Mouse (Mus musculus): Measurements from ENCODE around the gene Cdk13. TPM values are rescaled to one million over a fixed set of nuclear protein-coding genes. Genes with fewer than 3 reads are reported as not detected.

Gene Cdk13
- polyA plus RNA-seq, 1 experiment = 46.5 TPM

- TF ChIP-seq CTCF (IDR thresholded peaks at IDR 0.05; ENCODE audit: low read depth, low read length) = no peak
- TF ChIP-seq POLR2A (IDR thresholded peaks at IDR 0.05; ENCODE audit: borderline replicate concordance, low read depth, low read length) = no peak
- Histone ChIP-seq H3K27ac (ENCODE audit: insufficient read depth, low read depth, low read length) (no peak overlapping the region), H3K4me3 (ENCODE audit: insufficient read depth, low read length) (no peak overlapping the region), H3K4me1 (ENCODE audit: control insufficient read depth, insufficient read depth, low read length) (peaks cover 4% of the 10 kb centered on the region)
Observed at GRCm38 (mm10) chr13:17773112-17773511, 31.8 kb downstream of the Cdk13 start.

GRCm38 (mm10) chr13:17772574-17772973 lies 32.3 kb downstream of the Cdk13 start:
- no peak overlapping the region for H3K4me3 ChIP-seq (ENCODE audit: insufficient read depth, low read length)
- TF ChIP-seq POLR2A (IDR thresholded peaks at IDR 0.05; ENCODE audit: borderline replicate concordance, low read depth, low read length) = no peak
- no peak for TF ChIP-seq CTCF (IDR thresholded peaks at IDR 0.05; ENCODE audit: low read depth, low read length)
- peaks cover 4% of the 10 kb centered on the region for H3K4me1 ChIP-seq (ENCODE audit: control insufficient read depth, insufficient read depth, low read length)
- H3K27ac ChIP-seq (ENCODE audit: insufficient read depth, low read depth, low read length) = no peak overlapping the region

DNA sequence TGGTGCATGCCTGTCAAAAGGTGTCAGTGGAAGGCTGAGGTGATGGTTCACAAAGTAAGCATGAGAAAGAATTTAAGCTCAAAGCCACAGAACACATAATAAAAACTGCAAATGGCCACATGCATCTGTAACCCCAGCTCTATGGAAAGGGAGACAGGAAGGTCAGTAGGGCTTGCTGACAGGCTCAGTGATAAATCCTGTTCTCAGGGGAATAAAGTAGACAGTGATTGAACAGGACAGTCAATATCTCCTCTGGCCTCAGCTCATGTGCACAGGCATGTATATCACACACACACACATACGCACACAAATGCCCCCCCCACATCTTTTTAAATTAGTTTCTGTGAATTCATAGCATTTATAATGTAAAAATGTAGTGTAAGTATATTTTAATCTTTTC lies 42.5 kb downstream of the Cdk13 start:
- Histone ChIP-seq H3K27ac (ENCODE audit: insufficient read depth, low read depth, low read length) (no peak overlapping the region), H3K4me3 (ENCODE audit: insufficient read depth, low read length) (no peak overlapping the region), H3K4me1 (ENCODE audit: control insufficient read depth, insufficient read depth, low read length) (peaks cover 2% of the 10 kb centered on the region; the same call in 1 of the 2 replicates)
- TF ChIP-seq POLR2A (IDR thresholded peaks at IDR 0.05; ENCODE audit: borderline replicate concordance, low read depth, low read length) (no peak), CTCF (IDR thresholded peaks at IDR 0.05; ENCODE audit: low read depth, low read length) (no peak)

- TF ChIP-seq POLR2A (IDR thresholded peaks at IDR 0.05; ENCODE audit: borderline replicate concordance, low read depth, low read length) = no peak
- TF ChIP-seq CTCF (IDR thresholded peaks at IDR 0.05; ENCODE audit: low read depth, low read length) = no peak
- Histone ChIP-seq H3K4me3 (ENCODE audit: insufficient read depth, low read length) (no peak overlapping the region), H3K27ac (ENCODE audit: insufficient read depth, low read depth, low read length) (no peak overlapping the region), H3K4me1 (ENCODE audit: control insufficient read depth, insufficient read depth, low read length) (peaks cover 5% of the 10 kb centered on the region; the same call in 1 of the 2 replicates)
Observed at GRCm38 (mm10) chr13:17754997-17755396, 49.9 kb downstream of the Cdk13 start.

- H3K4me1 ChIP-seq (ENCODE audit: control insufficient read depth, insufficient read depth, low read length) = no peaks in the 10 kb centered on the region
- H3K4me3 ChIP-seq (ENCODE audit: insufficient read depth, low read length) = no peak overlapping the region
- no peak overlapping the region for H3K27ac ChIP-seq (ENCODE audit: insufficient read depth, low read depth, low read length)
- TF ChIP-seq POLR2A (IDR thresholded peaks at IDR 0.05; ENCODE audit: borderline replicate concordance, low read depth, low read length) = no peak
- no peak for TF ChIP-seq CTCF (IDR thresholded peaks at IDR 0.05; ENCODE audit: low read depth, low read length)
Observed at GRCm38 (mm10) chr13:17728798-17729197, 76.1 kb downstream of the Cdk13 start.

DNA sequence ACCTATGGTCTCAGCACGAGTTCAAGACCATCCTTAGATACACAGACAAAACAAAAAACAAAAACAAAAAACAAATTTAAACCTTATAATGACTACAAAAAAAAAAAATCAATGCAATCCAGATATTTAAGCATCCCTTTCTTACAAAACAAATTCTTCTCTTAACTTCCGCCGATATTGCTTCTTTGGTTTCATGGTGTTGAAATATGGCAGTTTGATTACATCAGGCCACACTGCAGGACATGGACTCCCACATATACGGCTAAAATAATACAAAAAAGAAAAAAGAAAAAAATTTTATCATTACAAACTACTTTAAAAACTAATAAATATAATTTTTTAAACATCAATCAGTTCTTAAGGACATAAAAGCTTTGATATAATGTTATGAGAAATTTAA lies 77.0 kb downstream of the Cdk13 start:
- TF ChIP-seq CTCF (IDR thresholded peaks at IDR 0.05; ENCODE audit: low read depth, low read length) (no peak), POLR2A (IDR thresholded peaks at IDR 0.05; ENCODE audit: borderline replicate concordance, low read depth, low read length) (no peak)
- Histone ChIP-seq H3K4me1 (ENCODE audit: control insufficient read depth, insufficient read depth, low read length) (no peaks in the 10 kb centered on the region), H3K4me3 (ENCODE audit: insufficient read depth, low read length) (no peak overlapping the region), H3K27ac (ENCODE audit: insufficient read depth, low read depth, low read length) (no peak overlapping the region)

- Histone ChIP-seq H3K27ac (ENCODE audit: insufficient read depth, low read depth, low read length) (no peak overlapping the region), H3K4me3 (ENCODE audit: insufficient read depth, low read length) (no peak overlapping the region), H3K4me1 (ENCODE audit: control insufficient read depth, insufficient read depth, low read length) (no peaks in the 10 kb centered on the region)
- TF ChIP-seq CTCF (IDR thresholded peaks at IDR 0.05; ENCODE audit: low read depth, low read length) (no peak), POLR2A (IDR thresholded peaks at IDR 0.05; ENCODE audit: borderline replicate concordance, low read depth, low read length) (no peak)
Observed at GRCm38 (mm10) chr13:17717357-17717756, 87.5 kb downstream of the Cdk13 start.

DNA sequence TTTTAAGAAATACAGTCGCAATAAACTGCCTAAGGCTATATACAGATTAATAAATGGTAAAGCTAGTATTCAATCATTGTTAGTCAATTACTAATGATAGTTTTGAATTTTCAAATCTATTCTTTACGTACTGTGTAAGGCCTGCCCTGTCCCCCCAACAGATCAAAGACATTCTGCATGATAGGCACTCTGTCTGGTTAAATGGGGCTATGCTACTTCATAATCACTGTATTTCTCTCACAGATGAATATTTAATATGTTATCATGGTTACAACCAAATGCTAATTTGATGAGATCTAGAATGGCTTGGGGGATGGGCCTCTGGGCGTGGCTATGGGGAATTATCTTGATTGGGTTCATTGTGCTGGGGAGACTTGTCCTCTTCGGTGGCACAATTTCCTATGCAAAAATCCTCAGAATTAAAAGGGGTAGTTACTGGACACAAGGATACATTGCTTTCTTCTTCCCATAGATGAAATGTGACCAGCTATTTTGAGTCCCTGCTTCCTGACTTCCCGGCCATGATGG lies 96.0 kb downstream of the Cdk13 start:
- TF ChIP-seq POLR2A (IDR thresholded peaks at IDR 0.05; ENCODE audit: borderline replicate concordance, low read depth, low read length) = no peak
- TF ChIP-seq CTCF (IDR thresholded peaks at IDR 0.05; ENCODE audit: low read depth, low read length) = no peak

GRCm38 (mm10) chr13:17705188-17705826 lies 99.6 kb downstream of the Cdk13 start:
- no peak overlapping the region for H3K4me3 ChIP-seq (ENCODE audit: insufficient read depth, low read length)

More for the DNA sequence above, 96.0 kb downstream of the Cdk13 start:
- H3K27ac ChIP-seq (ENCODE audit: insufficient read depth, low read depth, low read length) = no peak overlapping the region
- no peak overlapping the region for H3K4me3 ChIP-seq (ENCODE audit: insufficient read depth, low read length)
- H3K4me1 ChIP-seq (ENCODE audit: control insufficient read depth, insufficient read depth, low read length) = 0 out of 2 replicates have a peak, but pooled peaks cover 3% of the 10 kb centered on the region

DNA sequence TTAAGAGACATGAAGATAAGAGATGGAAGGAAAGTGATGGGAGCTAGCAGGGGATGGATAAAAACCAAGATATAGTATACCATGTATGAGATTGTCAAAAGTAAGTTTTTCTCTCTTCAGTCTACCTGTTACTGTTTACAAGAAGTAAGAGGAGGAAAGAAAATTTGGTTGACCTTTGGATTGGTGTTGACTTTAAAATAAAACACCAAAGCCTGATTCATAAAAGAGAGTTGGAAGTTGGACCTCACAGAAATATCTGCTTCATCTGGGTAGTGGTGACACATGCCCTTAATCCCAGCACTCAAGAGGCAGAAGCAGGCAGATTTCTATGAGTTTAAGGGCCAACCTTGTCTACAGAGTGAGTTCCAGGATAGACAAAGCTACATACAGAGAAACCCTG lies 102.6 kb downstream of the Cdk13 start:
- Histone ChIP-seq H3K27ac (ENCODE audit: insufficient read depth, low read depth, low read length) (no peak overlapping the region), H3K4me3 (ENCODE audit: insufficient read depth, low read length) (no peak overlapping the region), H3K4me1 (ENCODE audit: control insufficient read depth, insufficient read depth, low read length) (peaks cover 12% of the 10 kb centered on the region)
- no peak for TF ChIP-seq CTCF (IDR thresholded peaks at IDR 0.05; ENCODE audit: low read depth, low read length)

More at GRCm38 (mm10) chr13:17705188-17705826, 99.6 kb downstream of the Cdk13 start:
- no peak overlapping the region for H3K27ac ChIP-seq (ENCODE audit: insufficient read depth, low read depth, low read length)
- TF ChIP-seq CTCF (IDR thresholded peaks at IDR 0.05; ENCODE audit: low read depth, low read length) (no peak), POLR2A (IDR thresholded peaks at IDR 0.05; ENCODE audit: borderline replicate concordance, low read depth, low read length) (no peak)
- H3K4me1 ChIP-seq (ENCODE audit: control insufficient read depth, insufficient read depth, low read length) = peaks cover 9% of the 10 kb centered on the region; the same call in 1 of the 2 replicates
